Mouse (Mus musculus) intestine, postnatal 0 days (tissue): ENCODE results near the gene Zap70. TPM values are rescaled to one million over a fixed set of nuclear protein-coding genes. Genes with fewer than 3 reads are reported as not detected.

Experiments used
- ATAC-seq: fragments of 200-750 bp; cut with Nextera tagmentation; 2 replicates; pipeline ENCODE4 v1.8.0; 2017; ENCODE audit warnings: mild to moderate bottlenecking, moderate TSS enrichment, moderate library complexity
- H3K27ac ChIP-seq: fragments of 300-500 bp; sonication (generic); 2 replicates; pipeline ENCODE4 v1.5.1; 2014; ENCODE audit warnings: mild to moderate bottlenecking, low read depth, low read length, moderate library complexity
- H3K27me3 ChIP-seq: fragments of 300-500 bp; sonication (generic); replicated peaks from 2 replicates; pipeline ENCODE4 v1.6.1; 2014; ENCODE audit warnings: low read length, mixed read lengths; ENCODE audit not compliant: control insufficient read depth, insufficient read depth
- H3K36me3 ChIP-seq: fragments of 300-500 bp; sonication (generic); 2 replicates; pipeline ENCODE4 v1.6.1; 2014; ENCODE audit warnings: mild to moderate bottlenecking, moderate library complexity; ENCODE audit not compliant: control insufficient read depth, insufficient read depth
- H3K4me1 ChIP-seq: fragments of 300-500 bp; sonication (generic); replicated peaks from 2 replicates; pipeline ENCODE4 v1.6.1; 2014; ENCODE audit warnings: antibody characterized with exemption, low read length, mixed read lengths; ENCODE audit not compliant: control insufficient read depth, insufficient read depth
- H3K4me2 ChIP-seq: fragments of 300-500 bp; sonication (generic); replicated peaks from 2 replicates; pipeline ENCODE4 v1.6.1; 2014; ENCODE audit warnings: low read depth, mild to moderate bottlenecking, moderate library complexity
- H3K4me3 ChIP-seq: fragments of 300-500 bp; sonication (generic); 2 replicates; pipeline ENCODE4 v1.5.1; 2014; ENCODE audit warnings: low read depth, low read length
- H3K9ac ChIP-seq: fragments of 300-500 bp; sonication (generic); 2 replicates; pipeline ENCODE4 v1.6.1; 2014; ENCODE audit warnings: mild to moderate bottlenecking, low read depth, low read length
- H3K9me3 ChIP-seq: fragments of 300-500 bp; sonication (generic); 2 replicates; pipeline ENCODE4 v1.6.1; 2016; ENCODE audit warnings: mixed run types; ENCODE audit not compliant: control insufficient read depth
- CTCF ChIP-seq: sonication (generic); IDR thresholded peaks from 2 replicates; pipeline ENCODE4 v1.5.1; 2016; ENCODE audit warnings: low read depth, mild to moderate bottlenecking, control low read depth, antibody characterized with exemption, moderate library complexity
- WGBS: fragments of 180-500 bp; shearing (Covaris S2); extraction: QIAGEN DNeasy Blood & Tissue Kit; methylation state at CpG from one replicate; pipeline ENCODE4 v1.1.7; 2014; 5-methylcytosine and 5-hydroxymethylcytosine counted together
- polyA plus RNA-seq: library from polyadenylated mRNA; unstranded; fragments of >200 nt; fragmentation: Nextera tagmentation; extraction: Ambion mirVana; gene quantifications from 2 replicates; pipeline ENCODE4 v1.2.1, GENCODE M21; 2015

The Zap70 gene
- polyA plus RNA-seq, 1 experiment from 2014 or later, result 0.70 TPM

DNA sequence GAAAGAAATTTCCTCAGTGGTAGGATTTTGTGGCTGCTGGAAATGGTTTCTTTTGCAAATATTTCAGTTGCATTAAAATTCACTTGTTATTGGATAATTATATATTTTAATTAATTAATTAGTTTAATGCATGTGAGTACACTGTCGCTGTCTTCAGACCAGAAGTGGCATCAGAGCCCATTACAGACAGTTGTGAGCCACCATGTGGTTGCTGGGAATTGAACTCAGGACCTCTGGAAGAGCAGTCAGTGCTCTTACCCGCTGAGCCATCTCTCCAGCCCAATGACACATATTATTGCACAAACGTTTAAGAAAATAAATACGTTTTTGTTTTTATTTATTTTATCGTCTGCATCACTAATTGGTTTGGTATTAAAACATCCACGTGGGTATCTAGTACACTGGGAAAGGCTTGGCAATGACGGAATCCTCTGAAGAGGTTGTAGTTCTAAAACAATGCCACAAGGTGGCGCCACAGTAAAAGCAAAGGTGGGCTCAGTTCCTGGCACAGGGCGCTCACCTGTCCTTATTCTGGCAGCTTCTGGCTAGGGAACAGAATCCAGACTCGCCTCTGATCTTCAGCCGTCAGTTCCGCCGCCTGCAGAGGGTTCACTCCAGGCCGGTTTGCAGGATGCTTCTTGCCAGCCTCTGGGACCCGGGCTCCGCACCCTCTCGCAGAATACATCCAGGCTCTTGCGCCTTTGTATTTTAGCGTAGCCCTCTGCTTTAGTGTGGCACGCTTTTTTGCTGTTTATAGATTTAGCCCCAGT, 23.0 kb downstream of the Zap70 start:
- peak overlapping the region; percentile 92 for H3K4me2 ChIP-seq
- no peak overlapping the region for H3K27ac ChIP-seq
- no peaks in the 10 kb centered on the region; the same call in 1 of the 2 replicates for H3K4me1 ChIP-seq
- WGBS, result 5% methylated on average over 20 of the region's 20 CpGs
- H3K9me3 ChIP-seq, result no peaks in the 10 kb centered on the region
- 0 out of 2 replicates have a peak overlapping the region, but pooled peaks have one; percentile 34 for H3K9ac ChIP-seq
- H3K27me3 ChIP-seq, result no peaks in the 10 kb centered on the region
- ATAC-seq, result peak; percentile 61
- peak overlapping the region; percentile 43 for H3K4me3 ChIP-seq
- no peaks in the 10 kb centered on the region for H3K36me3 ChIP-seq
- peak; percentile 91 for TF ChIP-seq CTCF

DNA sequence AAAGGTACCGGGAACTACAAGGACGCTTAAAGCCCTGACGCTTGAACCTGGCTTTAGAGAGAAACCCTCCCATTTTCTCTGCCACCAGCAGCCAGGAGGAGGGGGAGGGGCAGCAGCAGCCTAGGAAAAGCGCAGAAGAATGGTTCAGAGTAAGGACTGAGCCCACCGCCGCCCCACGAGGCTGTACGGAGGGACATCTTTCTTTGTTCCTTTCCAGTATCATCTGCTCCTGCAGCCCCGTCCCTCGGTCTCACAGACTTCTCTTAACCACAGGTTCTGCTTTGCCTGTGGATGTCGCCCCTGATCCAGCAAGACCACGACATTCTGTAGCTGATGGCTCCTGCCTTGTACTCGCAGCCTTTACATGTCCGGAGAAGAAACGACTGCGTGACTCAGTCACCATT, 23.6 kb downstream of the Zap70 start:
- 2% methylated on average over 16 of the region's 16 CpGs for WGBS
- H3K4me3 ChIP-seq, result peak overlapping the region; percentile 43
- no peaks in the 10 kb centered on the region for H3K36me3 ChIP-seq
- H3K4me2 ChIP-seq, result peak overlapping the region; percentile 92
- H3K4me1 ChIP-seq, result no peaks in the 10 kb centered on the region; the same call in 1 of the 2 replicates
- H3K27ac ChIP-seq, result no peak overlapping the region
- no peaks in the 10 kb centered on the region for H3K9me3 ChIP-seq
- H3K27me3 ChIP-seq, result no peaks in the 10 kb centered on the region
- H3K9ac ChIP-seq, result peak overlapping the region; percentile 34; the same call in 1 of the 2 replicates
- TF ChIP-seq CTCF, result peak; percentile 53
- ATAC-seq, result no peak

GRCm38 (mm10) chr1:36786377-36786776, 24.8 kb downstream of the Zap70 start:
- H3K9me3 ChIP-seq, result no peaks in the 10 kb centered on the region
- ATAC-seq, result no peak
- WGBS, result 87% methylated on average over 7 of the region's 7 CpGs
- no peaks in the 10 kb centered on the region for H3K27me3 ChIP-seq
- peak; percentile 48 for TF ChIP-seq CTCF
- peaks cover 9% of the 10 kb centered on the region; the same call in 1 of the 2 replicates for H3K36me3 ChIP-seq
- H3K4me3 ChIP-seq, result no peak overlapping the region
- no peak overlapping the region for H3K27ac ChIP-seq
- H3K4me2 ChIP-seq, result no peak overlapping the region
- no peak overlapping the region for H3K9ac ChIP-seq
- H3K4me1 ChIP-seq, result no peaks in the 10 kb centered on the region; the same call in 1 of the 2 replicates

DNA sequence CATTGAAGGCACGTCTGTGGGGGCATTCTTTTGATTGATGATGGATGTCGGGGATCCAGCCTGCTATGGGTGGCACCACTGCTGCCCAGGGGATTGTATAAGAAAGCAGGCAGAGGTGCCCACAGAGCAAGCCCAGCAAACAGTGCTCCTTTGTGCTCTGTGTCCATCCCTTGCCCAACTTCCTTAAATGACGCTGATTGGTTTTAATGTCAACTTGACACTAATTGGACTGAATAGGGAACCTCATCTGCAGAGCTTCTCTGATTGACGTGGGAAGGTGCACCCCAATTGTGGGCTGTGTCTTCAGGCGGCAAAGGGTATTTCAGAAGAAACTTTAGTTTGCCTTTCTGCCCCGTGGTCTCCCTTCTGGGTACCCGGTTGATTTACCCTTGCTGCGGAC, 27.8 kb downstream of the Zap70 start:
- no peaks in the 10 kb centered on the region; the same call in 1 of the 2 replicates for H3K4me1 ChIP-seq
- H3K4me2 ChIP-seq, result no peak overlapping the region
- H3K27ac ChIP-seq, result no peak overlapping the region
- H3K4me3 ChIP-seq, result no peak overlapping the region
- no peaks in the 10 kb centered on the region for H3K27me3 ChIP-seq
- H3K9ac ChIP-seq, result no peak overlapping the region
- H3K9me3 ChIP-seq, result no peaks in the 10 kb centered on the region
- 79% methylated on average over 8 of the region's 8 CpGs for WGBS
- peaks cover 37% of the 10 kb centered on the region for H3K36me3 ChIP-seq
- TF ChIP-seq CTCF, result no peak
- no peak for ATAC-seq

DNA sequence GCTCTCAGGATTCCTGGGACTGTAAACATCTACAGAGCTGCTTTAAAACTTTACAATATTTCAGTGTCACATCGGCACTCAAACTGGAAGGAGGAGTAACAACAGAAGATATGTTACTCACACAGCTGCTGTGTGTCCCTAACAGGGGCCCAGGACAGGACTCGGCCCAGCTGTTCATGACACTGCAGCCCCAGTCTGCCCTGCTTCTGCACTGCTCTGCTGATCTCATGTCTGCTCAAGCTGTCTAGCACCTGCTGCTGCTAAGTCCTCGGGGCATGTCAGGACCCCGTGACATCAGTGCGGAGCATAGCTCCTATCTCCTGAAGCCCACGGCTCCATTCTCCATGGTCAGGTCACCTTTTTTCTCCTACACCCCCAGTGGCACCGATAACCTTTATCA, 35.1 kb downstream of the Zap70 start:
- Histone ChIP-seq H3K4me1 (no peaks in the 10 kb centered on the region), H3K9ac (no peak overlapping the region), H3K27me3 (no peaks in the 10 kb centered on the region), H3K9me3 (no peaks in the 10 kb centered on the region), H3K4me2 (no peak overlapping the region), H3K36me3 (peaks cover 86% of the 10 kb centered on the region), H3K4me3 (no peak overlapping the region), H3K27ac (no peak overlapping the region)
- TF ChIP-seq CTCF, result no peak
- no peak for ATAC-seq
- 83% methylated on average over 7 of the region's 7 CpGs for WGBS

GRCm38 (mm10) chr1:36797481-36797880, 35.9 kb downstream of the Zap70 start:
- Histone ChIP-seq H3K9me3 (no peaks in the 10 kb centered on the region), H3K36me3 (peaks cover 87% of the 10 kb centered on the region), H3K4me2 (no peak overlapping the region), H3K9ac (no peak overlapping the region), H3K4me1 (no peaks in the 10 kb centered on the region), H3K27me3 (no peaks in the 10 kb centered on the region), H3K4me3 (no peak overlapping the region), H3K27ac (no peak overlapping the region)
- 70% methylated on average over 10 of the region's 10 CpGs for WGBS
- TF ChIP-seq CTCF, result no peak
- no peak for ATAC-seq
